Mouse (Mus musculus): ENCODE data around the gene Mansc1. TPM values are rescaled to one million over a fixed set of nuclear protein-coding genes. Genes with fewer than 3 reads are reported as not detected.

Mansc1 gene
- polyA plus RNA-seq, 1 experiment from 2014 or later = 7.6 TPM

DNA sequence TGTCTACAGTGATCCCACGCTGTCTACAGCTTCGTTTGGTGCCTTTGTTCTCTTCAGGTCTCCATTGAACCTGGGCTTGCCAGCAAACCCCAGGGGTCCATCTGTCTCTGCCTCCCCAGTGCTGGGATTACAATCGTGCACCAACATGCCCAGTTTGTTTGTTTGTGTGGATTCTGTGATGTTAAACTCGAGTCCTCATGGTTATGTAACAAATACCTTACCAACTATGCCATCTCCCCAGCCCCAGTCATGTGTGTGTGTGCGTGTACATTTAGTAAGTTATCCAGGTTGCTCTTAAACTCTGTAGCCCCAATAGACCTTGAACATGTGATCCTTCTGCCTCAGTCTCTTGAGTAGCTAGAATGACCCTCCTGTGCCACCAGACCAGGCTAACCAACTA is 46.0 kb downstream of the Mansc1 start:
- H3K4me2 ChIP-seq (ENCODE audit: low read depth, low read length) = no peak overlapping the region
- H3K36me3 ChIP-seq (ENCODE audit: control insufficient read depth, insufficient read depth, low read length) = no peaks in the 10 kb centered on the region
- ATAC-seq = no peak
- no peak overlapping the region for H3K4me3 ChIP-seq (ENCODE audit: low read length)
- no peak overlapping the region for H3K27ac ChIP-seq (ENCODE audit: low read length)
- H3K27me3 ChIP-seq (replicated peaks; ENCODE audit: control insufficient read depth, insufficient read depth, low read length) = no peaks in the 10 kb centered on the region
- H3K9me3 ChIP-seq (ENCODE audit: control insufficient read depth, low read length) = no peaks in the 10 kb centered on the region
- H3K4me1 ChIP-seq (ENCODE audit: control insufficient read depth, insufficient read depth, low read length) = no peaks in the 10 kb centered on the region
- WGBS = 88% methylated on average over 5 of the region's 5 CpGs
- H3K9ac ChIP-seq (ENCODE audit: low read depth, low read length) = no peak overlapping the region

- H3K9me3 ChIP-seq (ENCODE audit: control insufficient read depth, low read length) = no peaks in the 10 kb centered on the region
- ATAC-seq = no peak
- H3K9ac ChIP-seq (ENCODE audit: low read depth, low read length) = no peak overlapping the region
- H3K4me2 ChIP-seq (ENCODE audit: low read depth, low read length) = no peak overlapping the region
- H3K27me3 ChIP-seq (replicated peaks; ENCODE audit: control insufficient read depth, insufficient read depth, low read length) = no peaks in the 10 kb centered on the region
- 96% methylated on average over 2 of the region's 2 CpGs for WGBS
- no peaks in the 10 kb centered on the region for H3K36me3 ChIP-seq (ENCODE audit: control insufficient read depth, insufficient read depth, low read length)
- H3K4me3 ChIP-seq (ENCODE audit: low read length) = no peak overlapping the region
- no peaks in the 10 kb centered on the region for H3K4me1 ChIP-seq (ENCODE audit: control insufficient read depth, insufficient read depth, low read length)
- H3K27ac ChIP-seq (ENCODE audit: low read length) = no peak overlapping the region
Measured at GRCm38 (mm10) chr6:134584616-134585015, 47.7 kb downstream of the Mansc1 start.

- Histone ChIP-seq H3K4me1 (ENCODE audit: control insufficient read depth, insufficient read depth, low read length) (no peaks in the 10 kb centered on the region), H3K4me3 (ENCODE audit: low read length) (no peak overlapping the region), H3K9ac (ENCODE audit: low read depth, low read length) (no peak overlapping the region), H3K27me3 (replicated peaks; ENCODE audit: control insufficient read depth, insufficient read depth, low read length) (no peaks in the 10 kb centered on the region), H3K9me3 (ENCODE audit: control insufficient read depth, low read length) (no peaks in the 10 kb centered on the region), H3K36me3 (ENCODE audit: control insufficient read depth, insufficient read depth, low read length) (no peaks in the 10 kb centered on the region), H3K4me2 (ENCODE audit: low read depth, low read length) (no peak overlapping the region), H3K27ac (ENCODE audit: low read length) (no peak overlapping the region)
- ATAC-seq = no peak
- 69% methylated on average over 5 of the region's 5 CpGs for WGBS
Measured at GRCm38 (mm10) chr6:134582110-134582509, 50.2 kb downstream of the Mansc1 start.

- H3K36me3 ChIP-seq (ENCODE audit: control insufficient read depth, insufficient read depth, low read length) = no peaks in the 10 kb centered on the region
- no peak overlapping the region for H3K4me3 ChIP-seq (ENCODE audit: low read length)
- no peaks in the 10 kb centered on the region for H3K9me3 ChIP-seq (ENCODE audit: control insufficient read depth, low read length)
- H3K9ac ChIP-seq (ENCODE audit: low read depth, low read length) = no peak overlapping the region
- no peak for ATAC-seq
- H3K27me3 ChIP-seq (replicated peaks; ENCODE audit: control insufficient read depth, insufficient read depth, low read length) = no peaks in the 10 kb centered on the region
- H3K4me2 ChIP-seq (ENCODE audit: low read depth, low read length) = no peak overlapping the region
- WGBS = 93% methylated on average over 4 of the region's 4 CpGs
- no peaks in the 10 kb centered on the region for H3K4me1 ChIP-seq (ENCODE audit: control insufficient read depth, insufficient read depth, low read length)
- no peak overlapping the region for H3K27ac ChIP-seq (ENCODE audit: low read length)
Measured at GRCm38 (mm10) chr6:134579506-134579905, 52.8 kb downstream of the Mansc1 start.

DNA sequence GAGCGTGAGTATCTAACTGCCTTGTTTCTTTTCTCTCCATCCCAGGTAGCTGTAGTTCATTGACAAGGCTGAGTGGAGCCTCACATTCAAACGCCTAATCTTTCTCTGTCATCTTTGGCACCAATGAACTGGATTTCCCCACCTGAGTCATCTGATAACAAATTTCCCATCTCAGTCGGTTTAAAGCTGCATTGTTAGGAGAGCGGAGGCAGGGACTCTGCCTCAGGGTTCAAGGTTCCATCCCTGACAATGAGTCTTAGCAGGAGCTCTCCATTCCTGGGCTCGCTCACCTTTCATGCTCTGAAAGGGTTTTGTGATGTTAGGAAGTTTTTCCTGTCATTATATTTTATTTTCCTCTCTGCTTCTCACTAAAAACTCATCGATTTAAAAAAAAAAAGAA is 54.2 kb downstream of the Mansc1 start:
- Histone ChIP-seq H3K4me1 (ENCODE audit: control insufficient read depth, insufficient read depth, low read length) (no peaks in the 10 kb centered on the region), H3K9me3 (ENCODE audit: control insufficient read depth, low read length) (no peaks in the 10 kb centered on the region), H3K27me3 (replicated peaks; ENCODE audit: control insufficient read depth, insufficient read depth, low read length) (no peaks in the 10 kb centered on the region), H3K27ac (ENCODE audit: low read length) (no peak overlapping the region), H3K36me3 (ENCODE audit: control insufficient read depth, insufficient read depth, low read length) (no peaks in the 10 kb centered on the region), H3K4me2 (ENCODE audit: low read depth, low read length) (no peak overlapping the region), H3K4me3 (ENCODE audit: low read length) (no peak overlapping the region), H3K9ac (ENCODE audit: low read depth, low read length) (no peak overlapping the region)
- peak; percentile 60 for ATAC-seq
- 56% methylated on average over 6 of the region's 6 CpGs for WGBS

- ATAC-seq = no peak
- H3K27ac ChIP-seq (ENCODE audit: low read length) = no peak overlapping the region
- H3K36me3 ChIP-seq (ENCODE audit: control insufficient read depth, insufficient read depth, low read length) = no peaks in the 10 kb centered on the region
- no peaks in the 10 kb centered on the region for H3K27me3 ChIP-seq (replicated peaks; ENCODE audit: control insufficient read depth, insufficient read depth, low read length)
- no peaks in the 10 kb centered on the region for H3K4me1 ChIP-seq (ENCODE audit: control insufficient read depth, insufficient read depth, low read length)
- H3K4me3 ChIP-seq (ENCODE audit: low read length) = no peak overlapping the region
- no peaks in the 10 kb centered on the region for H3K9me3 ChIP-seq (ENCODE audit: control insufficient read depth, low read length)
- H3K4me2 ChIP-seq (ENCODE audit: low read depth, low read length) = no peak overlapping the region
- no peak overlapping the region for H3K9ac ChIP-seq (ENCODE audit: low read depth, low read length)
- 46% methylated on average over 3 of the region's 3 CpGs for WGBS
Measured at GRCm38 (mm10) chr6:134575288-134575741, 57.0 kb downstream of the Mansc1 start.

GRCm38 (mm10) chr6:134567986-134568556 is 64.2 kb downstream of the Mansc1 start:
- Histone ChIP-seq H3K36me3 (ENCODE audit: control insufficient read depth, insufficient read depth, low read length) (no peaks in the 10 kb centered on the region), H3K4me1 (ENCODE audit: control insufficient read depth, insufficient read depth, low read length) (peaks cover 3% of the 10 kb centered on the region; the same call in 1 of the 2 replicates), H3K27ac (ENCODE audit: low read length) (no peak overlapping the region), H3K4me2 (ENCODE audit: low read depth, low read length) (no peak overlapping the region), H3K9me3 (ENCODE audit: control insufficient read depth, low read length) (no peaks in the 10 kb centered on the region), H3K27me3 (replicated peaks; ENCODE audit: control insufficient read depth, insufficient read depth, low read length) (no peaks in the 10 kb centered on the region), H3K4me3 (ENCODE audit: low read length) (no peak overlapping the region), H3K9ac (ENCODE audit: low read depth, low read length) (no peak overlapping the region)
- 81% methylated on average over 5 of the region's 5 CpGs for WGBS
- no peak for ATAC-seq

- H3K4me3 ChIP-seq (ENCODE audit: low read length) = peak within 1 kb of the TSS; percentile 82
- WGBS = 0% methylated on average over 73 of the region's 99 CpGs
- peak within 1 kb of the TSS; percentile 88 for H3K4me2 ChIP-seq (ENCODE audit: low read depth, low read length)
- peak within 1 kb of the TSS; percentile 99 for H3K9ac ChIP-seq (ENCODE audit: low read depth, low read length)
- ATAC-seq = peak; percentile 93
- H3K36me3 ChIP-seq (ENCODE audit: control insufficient read depth, insufficient read depth, low read length) = no peaks in the 10 kb centered on the region
- peak within 1 kb of the TSS; percentile 99 for H3K27ac ChIP-seq (ENCODE audit: low read length)
- peaks cover 3% of the 10 kb centered on the region; the same call in 1 of the 2 replicates for H3K4me1 ChIP-seq (ENCODE audit: control insufficient read depth, insufficient read depth, low read length)
- no peaks in the 10 kb centered on the region for H3K27me3 ChIP-seq (replicated peaks; ENCODE audit: control insufficient read depth, insufficient read depth, low read length)
- H3K9me3 ChIP-seq (ENCODE audit: control insufficient read depth, low read length) = no peaks in the 10 kb centered on the region
Measured at GRCm38 (mm10) chr6:134566818-134567485, 65.3 kb downstream of the Mansc1 start, which contains the start of gene Lrp6. Gene Lrp6 (minus strand): TSS chr6:134566965.

DNA sequence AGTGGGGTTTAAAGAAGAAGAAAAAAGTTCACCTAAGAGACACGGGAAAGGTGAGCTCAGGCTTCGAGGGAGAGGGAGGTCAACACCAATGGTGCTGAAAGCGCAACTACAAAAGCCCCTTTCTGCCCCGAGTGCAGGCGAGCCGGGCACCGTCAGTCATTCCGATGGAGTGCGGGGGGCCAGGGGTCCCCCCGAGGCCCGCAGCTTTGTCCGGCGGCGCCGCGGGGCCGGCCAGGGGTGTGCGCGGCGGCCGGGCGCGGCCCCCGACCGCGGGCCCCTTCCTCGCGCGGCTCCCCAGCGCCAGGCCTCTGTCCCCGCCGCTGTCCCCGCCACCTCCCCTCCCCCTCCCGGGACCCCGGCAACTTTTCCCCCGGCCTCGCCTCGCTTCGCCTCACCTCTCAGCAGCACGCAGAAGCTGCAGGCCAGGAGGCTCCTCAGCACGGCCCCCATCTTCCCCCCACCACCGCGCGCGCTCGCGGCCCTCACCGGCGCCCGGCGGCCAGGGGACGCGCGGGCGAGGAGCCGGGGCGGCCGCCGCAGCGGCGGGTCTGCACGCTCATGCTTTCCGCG is 66.0 kb downstream of the Mansc1 start:
- peak overlapping the region; percentile 99 for H3K9ac ChIP-seq (ENCODE audit: low read depth, low read length)
- no peaks in the 10 kb centered on the region for H3K36me3 ChIP-seq (ENCODE audit: control insufficient read depth, insufficient read depth, low read length)
- H3K4me3 ChIP-seq (ENCODE audit: low read length) = peak overlapping the region; percentile 82
- H3K9me3 ChIP-seq (ENCODE audit: control insufficient read depth, low read length) = no peaks in the 10 kb centered on the region
- peak overlapping the region; percentile 99 for H3K27ac ChIP-seq (ENCODE audit: low read length)
- no peaks in the 10 kb centered on the region for H3K27me3 ChIP-seq (replicated peaks; ENCODE audit: control insufficient read depth, insufficient read depth, low read length)
- peak overlapping the region; percentile 88 for H3K4me2 ChIP-seq (ENCODE audit: low read depth, low read length)
- peaks cover 3% of the 10 kb centered on the region; the same call in 1 of the 2 replicates for H3K4me1 ChIP-seq (ENCODE audit: control insufficient read depth, insufficient read depth, low read length)
- ATAC-seq = peak; percentile 62
- WGBS = under 1% methylated on average over 47 of the region's 64 CpGs
